ENCODE assay signal across 12 mouse cellular contexts in genomic region chr7:110325381-110326110, GRCm38 (mm10).
"Had no signal": no experiment of that assay in that cellular context is flagged by ENCODE, and none has a peak within 500 bp of the region (broad histone marks: within the 10 kb centered on the region; RNA-seq: fewer than 3 reads in every experiment).

No protein-coding gene starts in this region.

- H3K27me3 ChIP-seq: kidney, embryonic 15.5 days; limb, embryonic 15.5 days; liver, embryonic 12.5 days had no signal

- H3K4me2 ChIP-seq: kidney, embryonic 15.5 days; limb, embryonic 15.5 days; liver, embryonic 12.5 days; lung, embryonic 14.5 days had no signal

- H3K9me3 ChIP-seq: kidney, embryonic 15.5 days; limb, embryonic 15.5 days; liver, embryonic 12.5 days had no signal

- H3K4me3 ChIP-seq: kidney, embryonic 15.5 days; left cerebral cortex, adult 2 months; limb, embryonic 15.5 days; liver, embryonic 12.5 days; midbrain, embryonic 10.5 days had no signal

- H3K9ac ChIP-seq: kidney, embryonic 15.5 days; limb, embryonic 15.5 days; liver, embryonic 12.5 days; lung, embryonic 14.5 days had no signal

- ATAC-seq: liver, embryonic 12.5 days; midbrain, embryonic 16.5 days had no signal

- DNase-seq: kidney, adult 11 months; kidney, postnatal 14 days; lung, embryonic 14.5 days; lung, postnatal 4 days; right cerebral cortex, postnatal 14 days; thymus, postnatal 36 days had no signal

- H3K27ac ChIP-seq: kidney, embryonic 15.5 days; left cerebral cortex, adult 2 months; limb, embryonic 15.5 days; liver, embryonic 12.5 days; midbrain, embryonic 10.5 days had no signal

- H3K4me1 ChIP-seq: kidney, embryonic 15.5 days; limb, embryonic 15.5 days; liver, embryonic 12.5 days; midbrain, embryonic 10.5 days had no signal
